Mouse (Mus musculus) stomach, postnatal 0 days (tissue): ENCODE data around the gene Dcaf8. TPM values are rescaled to one million over a fixed set of nuclear protein-coding genes. Genes with fewer than 3 reads are reported as not detected.
A peak's percentile ranks its signal among the peaks of the same experiment; 100 is the strongest.

Experiments used
- ATAC-seq: fragments of 200-750 bp; cut with Nextera tagmentation; 2 replicates; pipeline ENCODE4 v1.8.0; 2017; ENCODE audit not compliant: low FRiP score, low TSS enrichment
- DNase-seq: peaks from one replicate; pipeline ENCODE4 v3.0.0-alpha.2; 2016; ENCODE audit warnings: low spot score
- H3K27ac ChIP-seq: fragments of 300-500 bp; sonication (generic); replicated peaks from 2 replicates; pipeline ENCODE4 v1.5.1; 2014; ENCODE audit warnings: mild to moderate bottlenecking, control low read depth
- H3K27me3 ChIP-seq: fragments of 300-500 bp; sonication (generic); 2 replicates; pipeline ENCODE4 v1.6.1; 2014; ENCODE audit warnings: low read length; ENCODE audit not compliant: control insufficient read depth, insufficient read depth
- H3K36me3 ChIP-seq: fragments of 300-500 bp; sonication (generic); 2 replicates; pipeline ENCODE4 v1.6.1; 2014; ENCODE audit warnings: low read length, mixed read lengths; ENCODE audit not compliant: control insufficient read depth, insufficient read depth
- H3K4me1 ChIP-seq: fragments of 300-500 bp; sonication (generic); replicated peaks from 2 replicates; pipeline ENCODE4 v1.6.1; 2014; ENCODE audit warnings: antibody characterized with exemption; ENCODE audit not compliant: control insufficient read depth, insufficient read depth
- H3K4me2 ChIP-seq: fragments of 300-500 bp; sonication (generic); replicated peaks from 2 replicates; pipeline ENCODE4 v1.6.1; 2014; ENCODE audit warnings: low read depth, mild to moderate bottlenecking, control low read depth, moderate library complexity
- H3K4me3 ChIP-seq: fragments of 300-500 bp; sonication (generic); 2 replicates; pipeline ENCODE4 v1.5.1; 2014; ENCODE audit warnings: low read depth, low read length, control low read depth
- H3K9ac ChIP-seq: fragments of 300-500 bp; sonication (generic); 2 replicates; pipeline ENCODE4 v1.6.1; 2014; ENCODE audit warnings: mild to moderate bottlenecking, low read length, control low read depth, mixed read lengths
- H3K9me3 ChIP-seq: fragments of 300-500 bp; sonication (generic); 2 replicates; pipeline ENCODE4 v1.6.1; 2016; ENCODE audit warnings: low read length; ENCODE audit not compliant: control insufficient read depth
- CTCF ChIP-seq: IDR thresholded peaks from 2 replicates; pipeline ENCODE4 v1.5.1; 2016; ENCODE audit warnings: antibody characterized with exemption, low read depth, mild to moderate bottlenecking, moderate library complexity
- EP300 ChIP-seq: optimal IDR thresholded peaks from 2 replicates; pipeline ENCODE3; 2016; ENCODE audit warnings: antibody characterized with exemption
- WGBS: fragments of 180-500 bp; shearing (Covaris S2); extraction: QIAGEN DNeasy Blood & Tissue Kit; methylation state at CpG from one replicate; pipeline ENCODE4 v1.1.7; 2014; 5-methylcytosine and 5-hydroxymethylcytosine counted together
- polyA plus RNA-seq: library from polyadenylated mRNA; unstranded; fragments of >200 nt; fragmentation: Nextera tagmentation; extraction: Ambion mirVana; gene quantifications from 2 replicates; pipeline ENCODE4 v1.2.1, GENCODE M21; 2015

Gene Dcaf8
- polyA plus RNA-seq, 1 experiment from 2014 or later: 57.0 TPM

GRCm38 (mm10) chr1:172127487-172127886, 20.4 kb upstream of the Dcaf8 start:
- Histone ChIP-seq H3K4me2 (peak overlapping the region; percentile 78), H3K9ac (peak overlapping the region; percentile 93), H3K9me3 (no peaks in the 10 kb centered on the region), H3K36me3 (peaks cover 17% of the 10 kb centered on the region), H3K4me1 (peaks cover 6% of the 10 kb centered on the region; the same call in 1 of the 2 replicates), H3K27me3 (no peaks in the 10 kb centered on the region), H3K27ac (peak overlapping the region; percentile 81; the same call in 1 of the 2 replicates), H3K4me3 (peak overlapping the region; percentile 86)
- WGBS: 21% methylated on average over 5 of the region's 5 CpGs
- DNase-seq (peak; percentile 60), ATAC-seq (peak; percentile 83)
- TF ChIP-seq EP300: no peak
- TF ChIP-seq CTCF: no peak

- 91% methylated on average over 15 of the region's 15 CpGs for WGBS
- Histone ChIP-seq H3K27ac (no peak overlapping the region), H3K4me3 (no peak overlapping the region), H3K9ac (no peak overlapping the region), H3K36me3 (peaks cover 15% of the 10 kb centered on the region), H3K4me2 (no peak overlapping the region), H3K9me3 (no peaks in the 10 kb centered on the region), H3K4me1 (peaks cover 6% of the 10 kb centered on the region; the same call in 1 of the 2 replicates), H3K27me3 (no peaks in the 10 kb centered on the region)
- DNase-seq: no peak
- TF ChIP-seq CTCF (no peak), EP300 (no peak)
- no peak for ATAC-seq
Observed at GRCm38 (mm10) chr1:172128563-172128962, 19.3 kb upstream of the Dcaf8 start.

GRCm38 (mm10) chr1:172129108-172129507, 18.8 kb upstream of the Dcaf8 start:
- Histone ChIP-seq H3K9me3 (no peaks in the 10 kb centered on the region), H3K4me3 (no peak overlapping the region), H3K9ac (no peak overlapping the region), H3K36me3 (peaks cover 17% of the 10 kb centered on the region), H3K27ac (no peak overlapping the region), H3K4me1 (peaks cover 6% of the 10 kb centered on the region; the same call in 1 of the 2 replicates), H3K27me3 (no peaks in the 10 kb centered on the region), H3K4me2 (no peak overlapping the region)
- ATAC-seq: no peak
- peak; percentile 52 for DNase-seq
- WGBS: 61% methylated on average over 2 of the region's 2 CpGs
- TF ChIP-seq EP300 (no peak), CTCF (peak; percentile 69)

GRCm38 (mm10) chr1:172129780-172130179, 18.1 kb upstream of the Dcaf8 start:
- Histone ChIP-seq H3K4me1 (peaks cover 6% of the 10 kb centered on the region; the same call in 1 of the 2 replicates), H3K27me3 (no peaks in the 10 kb centered on the region), H3K27ac (no peak overlapping the region), H3K4me2 (no peak overlapping the region), H3K4me3 (no peak overlapping the region), H3K9me3 (no peaks in the 10 kb centered on the region), H3K9ac (no peak overlapping the region), H3K36me3 (peaks cover 23% of the 10 kb centered on the region)
- ATAC-seq: no peak
- DNase-seq: no peak
- WGBS: 93% methylated on average over 5 of the region's 5 CpGs
- TF ChIP-seq EP300 (no peak), CTCF (no peak)

- Histone ChIP-seq H3K4me3 (no peak overlapping the region), H3K4me2 (no peak overlapping the region), H3K27ac (no peak overlapping the region), H3K9ac (no peak overlapping the region), H3K27me3 (no peaks in the 10 kb centered on the region), H3K4me1 (peaks cover 5% of the 10 kb centered on the region; the same call in 1 of the 2 replicates), H3K36me3 (peaks cover 25% of the 10 kb centered on the region), H3K9me3 (no peaks in the 10 kb centered on the region)
- DNase-seq: no peak
- WGBS: 76% methylated on average over 7 of the region's 7 CpGs
- no peak for ATAC-seq
- no peak for TF ChIP-seq CTCF
- no peak for TF ChIP-seq EP300
Observed at GRCm38 (mm10) chr1:172132319-172132718, 15.6 kb upstream of the Dcaf8 start.

DNA sequence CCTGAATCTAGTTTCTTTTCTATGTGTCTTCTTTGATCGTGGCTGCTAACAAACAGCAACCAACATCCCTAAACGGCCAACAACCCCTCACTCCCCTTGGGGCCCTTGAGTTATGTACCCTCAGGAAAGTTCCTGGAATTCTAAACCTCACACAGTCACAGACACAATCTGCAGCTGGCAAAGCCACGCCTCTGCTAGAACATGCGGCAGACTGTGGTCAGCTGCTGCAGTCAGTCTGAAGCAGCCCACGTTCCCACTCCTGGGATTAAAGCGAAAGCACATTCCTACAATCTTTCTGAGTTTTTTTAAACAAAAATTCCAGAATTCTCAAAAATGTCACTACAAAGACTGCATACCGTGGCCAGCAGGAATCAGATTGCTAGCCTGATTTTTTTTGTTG, 14.3 kb upstream of the Dcaf8 start:
- Histone ChIP-seq H3K27me3 (no peaks in the 10 kb centered on the region), H3K27ac (no peak overlapping the region), H3K4me2 (no peak overlapping the region), H3K36me3 (peaks cover 25% of the 10 kb centered on the region), H3K9ac (no peak overlapping the region), H3K9me3 (no peaks in the 10 kb centered on the region), H3K4me1 (no peaks in the 10 kb centered on the region), H3K4me3 (no peak overlapping the region)
- DNase-seq: no peak
- peak; percentile 62; the same call in 1 of the 2 replicates for ATAC-seq
- TF ChIP-seq EP300: no peak
- TF ChIP-seq CTCF: no peak
- WGBS: 57% methylated on average over 7 of the region's 7 CpGs
